Mouse (Mus musculus) embryonic fibroblast, embryonic 13.5 days (primary cell): ENCODE data around the gene Gm4969. TPM values are rescaled to one million over a fixed set of nuclear protein-coding genes. Genes with fewer than 3 reads are reported as not detected.

Experiments
- H3K27ac ChIP-seq: 2 replicates; pipeline ENCODE4 v1.5.1; 2012; ENCODE audit warnings: low read length, control low read depth, inconsistent platforms; ENCODE audit not compliant: insufficient read depth
- H3K4me1 ChIP-seq: 2 replicates; pipeline ENCODE4 v1.6.1; 2011; ENCODE audit warnings: low read length; ENCODE audit not compliant: control insufficient read depth, insufficient read depth
- H3K4me3 ChIP-seq: 2 replicates; pipeline ENCODE4 v1.5.1; 2011; ENCODE audit warnings: mild to moderate bottlenecking, control low read depth, low read length; ENCODE audit not compliant: insufficient read depth
- CTCF ChIP-seq: IDR thresholded peaks from 2 replicates; pipeline ENCODE4 v1.5.1; 2011; ENCODE audit warnings: mild to moderate bottlenecking, control low read depth, low read length, moderate library complexity, borderline replicate concordance; ENCODE audit not compliant: insufficient read depth
- POLR2A ChIP-seq: IDR thresholded peaks from 2 replicates; pipeline ENCODE4 v1.6.1; 2011; ENCODE audit warnings: low read depth, mild to moderate bottlenecking, control low read depth, low read length, moderate library complexity
- polyA plus RNA-seq: library from polyadenylated mRNA; stranded (reverse); fragments of >200 nt; gene quantifications from 2 replicates; pipeline ENCODE4 v1.2.4, GENCODE M21; 2011; ENCODE audit warnings: low read depth; ENCODE audit not compliant: missing spikeins, insufficient read length

The Gm4969 gene
- polyA plus RNA-seq, 1 experiment: not detected

DNA sequence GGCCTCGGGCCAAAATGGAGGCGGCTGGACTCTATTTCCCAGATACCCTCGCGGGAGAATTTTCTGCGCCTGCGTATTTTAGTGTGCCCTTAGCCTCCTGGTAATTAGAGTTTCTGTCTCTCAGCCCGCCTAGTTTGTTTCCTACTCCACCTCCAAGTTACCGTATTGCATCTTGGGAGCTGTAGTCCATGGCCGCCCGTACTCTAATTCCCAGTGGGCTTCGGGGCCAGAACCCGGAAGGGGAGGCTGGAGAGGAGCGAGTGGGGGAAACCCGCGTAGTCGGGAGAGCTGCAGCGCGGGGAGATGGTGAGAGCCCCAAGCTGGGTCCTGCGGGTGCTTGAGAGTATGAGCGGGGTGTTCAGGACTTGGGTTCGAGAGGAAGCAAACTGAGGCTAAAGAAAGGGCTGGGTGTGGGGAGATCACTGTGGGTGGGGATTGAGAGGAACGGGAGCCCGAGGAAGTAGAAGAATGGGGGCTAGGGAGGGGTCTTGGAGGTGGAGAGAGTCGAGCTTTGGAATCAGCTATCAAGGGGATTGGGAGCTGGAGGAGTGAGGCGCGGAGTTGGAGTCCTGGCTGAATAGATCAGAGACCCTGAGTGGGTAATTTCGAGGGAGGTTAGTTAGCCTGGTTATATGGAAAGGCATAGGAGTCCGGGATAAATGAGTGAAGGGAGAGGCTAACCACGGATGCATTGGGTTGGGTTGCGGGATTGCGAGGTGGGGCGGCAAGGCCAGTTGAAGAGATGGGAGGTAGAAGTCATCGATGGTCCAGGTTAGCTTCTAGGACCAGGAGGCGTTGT lies 1.7 kb upstream of the Gm4969 start, which contains the start of gene Fbxo46:
Gene Fbxo46 (plus strand): TSS at position 229 of the 799 bp plus-strand sequence.
- Histone ChIP-seq H3K4me3 (peak within 1 kb of the TSS; percentile 97), H3K4me1 (no peaks in the 10 kb centered on the region; the same call in 1 of the 2 replicates), H3K27ac (no peak within 1 kb of the TSS)
- TF ChIP-seq CTCF (no peak), POLR2A (peak; percentile 86)

DNA sequence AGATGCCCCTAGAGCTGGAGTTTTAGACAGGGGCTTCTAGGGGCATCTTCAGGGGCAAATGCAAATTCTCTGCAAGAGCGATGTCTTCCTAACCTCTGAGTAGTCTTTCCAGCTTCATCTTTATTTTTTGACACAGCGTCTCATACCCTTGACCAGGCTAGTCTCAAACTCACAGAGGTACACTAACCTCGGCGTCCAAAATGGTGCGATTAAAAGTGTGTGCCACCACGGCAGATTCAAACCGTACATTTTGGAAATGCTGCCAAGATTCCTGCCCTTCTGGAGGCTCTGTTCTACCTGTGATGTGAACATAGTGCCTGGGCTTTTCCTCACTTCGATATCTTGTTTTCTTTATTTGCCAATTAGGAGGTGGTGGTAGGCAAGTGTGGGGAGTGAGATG lies 915 bp upstream of the Gm4969 start:
- no peaks in the 10 kb centered on the region; the same call in 1 of the 2 replicates for H3K4me1 ChIP-seq
- no peak for TF ChIP-seq POLR2A
- no peak for TF ChIP-seq CTCF
- H3K4me3 ChIP-seq: no peak overlapping the region
- no peak overlapping the region for H3K27ac ChIP-seq

DNA sequence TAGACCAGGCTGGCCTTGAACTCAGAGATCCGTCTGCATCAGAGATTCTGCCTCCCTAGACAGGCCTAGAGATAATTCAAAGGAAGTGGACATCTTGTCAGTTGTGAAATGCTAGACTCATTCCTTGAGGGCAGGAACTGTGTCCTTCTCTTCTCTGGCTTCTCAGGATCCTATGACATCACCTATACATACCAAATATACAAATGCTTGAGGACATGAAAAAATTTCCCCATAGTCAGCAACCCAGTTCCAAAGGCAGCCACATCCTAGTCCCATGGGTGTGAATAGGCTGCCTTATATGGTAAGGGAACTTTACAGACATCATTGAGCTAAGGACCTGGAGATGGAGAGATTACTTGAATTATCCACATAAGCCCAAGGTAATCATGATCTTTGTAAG lies 8.6 kb downstream of the Gm4969 start:
- Histone ChIP-seq H3K4me1 (no peaks in the 10 kb centered on the region), H3K4me3 (no peak overlapping the region), H3K27ac (no peak overlapping the region)
- TF ChIP-seq POLR2A: no peak
- TF ChIP-seq CTCF: no peak

DNA sequence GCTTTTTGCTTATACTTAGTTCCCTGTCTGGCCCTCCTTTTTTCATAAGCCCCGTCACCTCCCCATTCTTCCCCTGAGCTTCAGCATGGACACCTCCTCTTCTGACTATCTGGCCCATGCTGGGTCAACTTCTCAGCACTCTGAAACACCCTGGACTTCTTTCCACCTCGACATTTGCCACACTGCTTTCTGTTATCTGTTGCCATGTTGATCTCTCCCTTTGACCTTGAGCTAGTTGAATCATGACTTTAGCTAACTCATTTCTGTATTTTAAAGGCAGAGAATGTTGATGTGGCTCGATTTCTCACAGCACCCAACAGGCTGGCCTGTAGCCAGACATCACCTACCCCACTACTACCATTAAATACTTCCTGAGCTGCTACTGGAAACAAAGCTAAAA lies 10.7 kb downstream of the Gm4969 start:
- Histone ChIP-seq H3K4me3 (no peak overlapping the region), H3K4me1 (no peaks in the 10 kb centered on the region), H3K27ac (no peak overlapping the region)
- TF ChIP-seq POLR2A (no peak), CTCF (no peak)

DNA sequence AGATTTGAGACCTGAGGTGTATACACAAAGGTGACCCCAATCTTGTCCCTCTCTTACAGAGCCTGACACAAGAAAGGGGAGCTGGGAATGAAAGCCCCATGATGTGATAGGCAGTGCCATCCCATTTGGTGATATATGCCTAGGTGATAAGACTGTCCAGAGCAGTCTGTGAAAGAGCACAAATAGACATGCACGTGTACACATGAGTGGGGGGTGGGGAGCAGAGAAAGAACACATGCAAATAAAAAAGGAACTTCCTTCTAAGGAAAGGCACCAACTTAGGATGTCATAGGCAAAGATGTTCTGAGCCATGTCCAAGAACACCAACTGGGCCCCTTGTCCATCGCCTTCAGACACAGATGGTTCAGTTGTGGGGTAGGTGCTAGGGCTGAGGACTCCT lies 13.7 kb downstream of the Gm4969 start:
- TF ChIP-seq POLR2A: no peak
- TF ChIP-seq CTCF: no peak
- Histone ChIP-seq H3K4me1 (no peaks in the 10 kb centered on the region), H3K4me3 (no peak overlapping the region), H3K27ac (no peak overlapping the region)

DNA sequence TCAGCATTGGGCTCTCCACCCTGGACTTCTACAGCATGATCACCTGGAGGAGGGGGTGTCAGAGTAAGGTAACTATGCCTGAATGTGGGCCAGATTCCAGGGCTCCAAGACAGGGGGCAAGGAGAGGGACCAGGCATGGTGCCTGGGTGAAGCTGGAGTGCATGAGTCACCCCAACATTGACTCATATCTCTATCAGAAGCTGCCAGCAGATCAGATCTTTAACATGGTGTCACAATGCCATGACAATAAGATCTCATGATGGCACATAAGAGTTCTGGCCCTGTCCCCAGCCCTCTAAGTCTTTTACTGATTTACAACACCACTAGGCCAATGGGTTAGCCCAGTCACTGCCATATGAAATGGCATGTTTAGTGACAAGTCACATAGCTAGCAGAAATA lies 14.4 kb downstream of the Gm4969 start:
- Histone ChIP-seq H3K4me3 (no peak overlapping the region), H3K4me1 (no peaks in the 10 kb centered on the region), H3K27ac (no peak overlapping the region)
- TF ChIP-seq CTCF: no peak
- no peak for TF ChIP-seq POLR2A

DNA sequence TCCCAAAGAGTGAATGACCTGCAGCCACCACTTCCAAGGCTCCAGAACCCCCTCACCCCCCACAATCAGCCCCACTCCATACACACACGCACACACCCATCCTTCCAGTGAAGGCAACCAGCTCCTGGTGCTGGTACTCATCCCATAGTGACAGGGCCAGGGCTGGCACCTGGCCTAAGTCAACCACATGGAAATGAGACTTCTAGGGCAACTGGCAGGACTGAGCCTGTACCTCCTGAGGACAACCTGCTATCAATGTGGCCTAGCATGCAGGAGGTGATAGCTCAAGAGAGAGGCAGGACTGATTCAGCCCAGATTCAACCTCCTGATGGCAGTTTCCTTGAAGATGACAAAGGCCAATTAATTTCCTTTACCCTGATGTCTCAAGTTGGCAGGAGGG lies 17.9 kb downstream of the Gm4969 start:
- Histone ChIP-seq H3K27ac (no peak overlapping the region), H3K4me1 (no peaks in the 10 kb centered on the region), H3K4me3 (no peak overlapping the region)
- peak; percentile 23; the same call in 1 of the 2 replicates for TF ChIP-seq POLR2A
- no peak for TF ChIP-seq CTCF

DNA sequence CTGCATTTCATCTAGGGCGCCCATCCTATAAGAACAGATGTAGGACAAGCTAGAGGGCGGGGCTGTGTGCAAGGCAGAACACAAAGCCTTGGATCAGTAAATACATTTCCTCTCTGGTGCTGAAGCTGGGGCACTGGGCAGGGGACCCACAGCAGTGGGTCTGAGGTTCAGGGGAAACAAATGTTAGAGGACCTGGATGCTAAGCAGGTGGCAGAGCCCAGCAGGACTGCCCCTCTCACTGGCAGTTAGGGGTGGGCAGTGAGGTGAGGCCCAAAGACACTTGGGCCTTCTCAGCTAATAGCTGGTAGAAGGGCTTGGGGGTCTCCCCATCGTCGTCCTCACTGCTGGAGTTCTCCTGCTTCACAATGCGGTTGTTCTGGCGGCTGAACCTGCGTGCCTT lies 19.4 kb downstream of the Gm4969 start:
- Histone ChIP-seq H3K27ac (no peak overlapping the region), H3K4me1 (no peaks in the 10 kb centered on the region), H3K4me3 (no peak overlapping the region)
- TF ChIP-seq CTCF (no peak), POLR2A (peak; percentile 31; the same call in 1 of the 2 replicates)

DNA sequence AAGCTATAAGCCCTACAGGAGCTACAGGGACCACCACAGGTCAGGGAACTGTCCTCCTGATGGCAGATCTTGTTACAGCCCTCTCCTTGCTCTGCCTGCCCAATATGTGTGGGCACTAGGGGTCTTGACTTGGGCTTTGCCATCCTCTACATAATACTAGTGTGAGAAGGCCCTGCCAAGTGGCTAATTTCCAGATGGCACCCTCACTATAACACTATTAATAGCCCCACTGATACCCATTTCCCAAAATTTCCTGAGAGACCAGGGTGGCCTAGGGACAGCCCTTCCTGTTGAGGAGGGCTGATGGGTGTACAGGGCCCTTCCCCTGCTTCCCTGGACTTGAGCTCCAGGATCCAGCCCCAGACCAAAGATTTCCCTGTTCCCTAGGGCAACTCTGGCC lies 20.3 kb downstream of the Gm4969 start:
- Histone ChIP-seq H3K4me3 (no peak overlapping the region), H3K27ac (no peak overlapping the region), H3K4me1 (0 out of 2 replicates have a peak, but pooled peaks cover 2% of the 10 kb centered on the region)
- TF ChIP-seq CTCF (no peak), POLR2A (no peak; the same call in 1 of the 2 replicates)

DNA sequence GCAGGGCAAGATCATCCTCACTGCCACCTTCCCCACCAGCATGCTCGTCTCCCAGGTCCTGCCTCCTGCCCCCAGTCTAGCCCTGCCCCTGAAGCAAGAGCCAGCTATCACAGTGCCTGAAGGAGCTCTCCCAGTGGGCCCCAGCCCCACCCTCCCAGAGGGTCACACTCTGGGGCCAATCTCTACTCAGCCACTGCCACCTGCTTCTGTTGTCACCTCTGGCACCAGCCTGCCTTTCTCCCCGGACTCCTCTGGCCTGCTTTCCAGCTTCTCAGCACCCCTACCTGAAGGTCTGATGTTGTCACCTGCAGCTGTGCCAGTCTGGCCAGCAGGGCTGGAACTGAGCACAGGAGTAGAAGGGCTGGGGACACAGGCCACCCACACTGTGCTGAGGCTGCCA lies 21.0 kb downstream of the Gm4969 start:
- Histone ChIP-seq H3K4me3 (no peak overlapping the region), H3K27ac (no peak overlapping the region), H3K4me1 (0 out of 2 replicates have a peak, but pooled peaks cover 2% of the 10 kb centered on the region)
- TF ChIP-seq POLR2A (no peak), CTCF (no peak)
